Mouse (Mus musculus): ENCODE results near the gene Olfr686. TPM values are rescaled to one million over a fixed set of nuclear protein-coding genes. Genes with fewer than 3 reads are reported as not detected.

The Olfr686 gene
- polyA plus RNA-seq, 1 experiment from 2014 or later: not detected

Other genes starting within 250 kb of the Olfr686 start
- not detected in 2 replicates for gene Olfr670, start 244.9 kb downstream of the Olfr686 start, polyA plus RNA-seq (2015; fragmentation: Nextera tagmentation; extraction: Ambion mirVana)
- gene Olfr671, start 228.4 kb downstream of the Olfr686 start, polyA plus RNA-seq (2015; fragmentation: Nextera tagmentation; extraction: Ambion mirVana): not detected in 2 replicates
- not detected in 2 replicates for gene Olfr672, start 205.5 kb downstream of the Olfr686 start, polyA plus RNA-seq (2015; fragmentation: Nextera tagmentation; extraction: Ambion mirVana)
- gene Olfr675, start 179.0 kb downstream of the Olfr686 start, polyA plus RNA-seq (2015; fragmentation: Nextera tagmentation; extraction: Ambion mirVana): not detected in 2 replicates
- gene Olfr676, start 174.8 kb downstream of the Olfr686 start, polyA plus RNA-seq (2015; fragmentation: Nextera tagmentation; extraction: Ambion mirVana): not detected in 2 replicates
- not detected in 2 replicates for gene Olfr677, start 156.1 kb downstream of the Olfr686 start, polyA plus RNA-seq (2015; fragmentation: Nextera tagmentation; extraction: Ambion mirVana)
- gene Olfr678, start 143.0 kb downstream of the Olfr686 start, polyA plus RNA-seq (2015; fragmentation: Nextera tagmentation; extraction: Ambion mirVana): not detected in 2 replicates
- gene Olfr679, start 126.3 kb downstream of the Olfr686 start, polyA plus RNA-seq (2015; fragmentation: Nextera tagmentation; extraction: Ambion mirVana): not detected in 2 replicates
- gene Olfr680-ps1, start 114.7 kb downstream of the Olfr686 start, polyA plus RNA-seq (2015; fragmentation: Nextera tagmentation; extraction: Ambion mirVana): not detected in 2 replicates
- not detected in 2 replicates for gene Olfr681, start 90.6 kb downstream of the Olfr686 start, polyA plus RNA-seq (2015; fragmentation: Nextera tagmentation; extraction: Ambion mirVana)
- gene Olfr683, start 60.5 kb downstream of the Olfr686 start, polyA plus RNA-seq (2015; fragmentation: Nextera tagmentation; extraction: Ambion mirVana): not detected in 2 replicates
- gene Olfr684, start 43.8 kb downstream of the Olfr686 start, polyA plus RNA-seq (2015; fragmentation: Nextera tagmentation; extraction: Ambion mirVana): not detected in 2 replicates
- gene Olfr685, start 21.5 kb downstream of the Olfr686 start, polyA plus RNA-seq (2015; fragmentation: Nextera tagmentation; extraction: Ambion mirVana): not detected in 2 replicates
- not detected in 2 replicates for gene Olfr688, start 80.6 kb upstream of the Olfr686 start, polyA plus RNA-seq (2015; fragmentation: Nextera tagmentation; extraction: Ambion mirVana)
- not detected in 2 replicates for gene Olfr689, start 103.7 kb upstream of the Olfr686 start, polyA plus RNA-seq (2015; fragmentation: Nextera tagmentation; extraction: Ambion mirVana)
- gene Olfr690, start 126.6 kb upstream of the Olfr686 start, polyA plus RNA-seq (2015; fragmentation: Nextera tagmentation; extraction: Ambion mirVana): not detected in 2 replicates
- gene Olfr691, start 134.8 kb upstream of the Olfr686 start, polyA plus RNA-seq (2015; fragmentation: Nextera tagmentation; extraction: Ambion mirVana): 0.13 and 0.21 TPM in 2 replicates
- not detected in 2 replicates for gene Olfr692, start 160.7 kb upstream of the Olfr686 start, polyA plus RNA-seq (2015; fragmentation: Nextera tagmentation; extraction: Ambion mirVana)
- not detected in 2 replicates for gene Gm5901, start 167.6 kb upstream of the Olfr686 start, polyA plus RNA-seq (2015; fragmentation: Nextera tagmentation; extraction: Ambion mirVana)
- 46.3 and 47.8 TPM in 2 replicates for gene Fam160a2, start 192.6 kb upstream of the Olfr686 start, polyA plus RNA-seq (2015; fragmentation: Nextera tagmentation; extraction: Ambion mirVana)
- not detected in 2 replicates for gene Cnga4, start 197.1 kb upstream of the Olfr686 start, polyA plus RNA-seq (2015; fragmentation: Nextera tagmentation; extraction: Ambion mirVana)
- 0.62 and 0.87 TPM in 2 replicates for gene Cckbr, start 218.2 kb upstream of the Olfr686 start, polyA plus RNA-seq (2015; fragmentation: Nextera tagmentation; extraction: Ambion mirVana)